Mouse (Mus musculus) stomach, postnatal 0 days (tissue): ENCODE measurements around the gene Tnfaip2. TPM values are rescaled to one million over a fixed set of nuclear protein-coding genes. Genes with fewer than 3 reads are reported as not detected.

Experiments
- ATAC-seq: fragments of 200-750 bp; cut with Nextera tagmentation; 2 replicates; pipeline ENCODE4 v1.8.0; 2017; ENCODE audit not compliant: low FRiP score, low TSS enrichment
- DNase-seq: peaks from one replicate; pipeline ENCODE4 v3.0.0-alpha.2; 2016; ENCODE audit warnings: low spot score
- H3K27ac ChIP-seq: fragments of 300-500 bp; sonication (generic); replicated peaks from 2 replicates; pipeline ENCODE4 v1.5.1; 2014; ENCODE audit warnings: mild to moderate bottlenecking, control low read depth
- H3K27me3 ChIP-seq: fragments of 300-500 bp; sonication (generic); 2 replicates; pipeline ENCODE4 v1.6.1; 2014; ENCODE audit warnings: low read length; ENCODE audit not compliant: control insufficient read depth, insufficient read depth
- H3K36me3 ChIP-seq: fragments of 300-500 bp; sonication (generic); 2 replicates; pipeline ENCODE4 v1.6.1; 2014; ENCODE audit warnings: low read length, mixed read lengths; ENCODE audit not compliant: control insufficient read depth, insufficient read depth
- H3K4me1 ChIP-seq: fragments of 300-500 bp; sonication (generic); replicated peaks from 2 replicates; pipeline ENCODE4 v1.6.1; 2014; ENCODE audit warnings: antibody characterized with exemption; ENCODE audit not compliant: control insufficient read depth, insufficient read depth
- H3K4me2 ChIP-seq: fragments of 300-500 bp; sonication (generic); replicated peaks from 2 replicates; pipeline ENCODE4 v1.6.1; 2014; ENCODE audit warnings: low read depth, mild to moderate bottlenecking, control low read depth, moderate library complexity
- H3K4me3 ChIP-seq: fragments of 300-500 bp; sonication (generic); 2 replicates; pipeline ENCODE4 v1.5.1; 2014; ENCODE audit warnings: low read depth, low read length, control low read depth
- H3K9ac ChIP-seq: fragments of 300-500 bp; sonication (generic); 2 replicates; pipeline ENCODE4 v1.6.1; 2014; ENCODE audit warnings: mild to moderate bottlenecking, low read length, control low read depth, mixed read lengths
- H3K9me3 ChIP-seq: fragments of 300-500 bp; sonication (generic); 2 replicates; pipeline ENCODE4 v1.6.1; 2016; ENCODE audit warnings: low read length; ENCODE audit not compliant: control insufficient read depth
- CTCF ChIP-seq: IDR thresholded peaks from 2 replicates; pipeline ENCODE4 v1.5.1; 2016; ENCODE audit warnings: antibody characterized with exemption, low read depth, mild to moderate bottlenecking, moderate library complexity
- EP300 ChIP-seq: optimal IDR thresholded peaks from 2 replicates; pipeline ENCODE3; 2016; ENCODE audit warnings: antibody characterized with exemption
- WGBS: fragments of 180-500 bp; shearing (Covaris S2); extraction: QIAGEN DNeasy Blood & Tissue Kit; methylation state at CpG from one replicate; pipeline ENCODE4 v1.1.7; 2014; 5-methylcytosine and 5-hydroxymethylcytosine counted together
- polyA plus RNA-seq: library from polyadenylated mRNA; unstranded; fragments of >200 nt; fragmentation: Nextera tagmentation; extraction: Ambion mirVana; gene quantifications from 2 replicates; pipeline ENCODE4 v1.2.1, GENCODE M21; 2015

The Tnfaip2 gene
- polyA plus RNA-seq, 1 experiment from 2014 or later, result 15.6 TPM

DNA sequence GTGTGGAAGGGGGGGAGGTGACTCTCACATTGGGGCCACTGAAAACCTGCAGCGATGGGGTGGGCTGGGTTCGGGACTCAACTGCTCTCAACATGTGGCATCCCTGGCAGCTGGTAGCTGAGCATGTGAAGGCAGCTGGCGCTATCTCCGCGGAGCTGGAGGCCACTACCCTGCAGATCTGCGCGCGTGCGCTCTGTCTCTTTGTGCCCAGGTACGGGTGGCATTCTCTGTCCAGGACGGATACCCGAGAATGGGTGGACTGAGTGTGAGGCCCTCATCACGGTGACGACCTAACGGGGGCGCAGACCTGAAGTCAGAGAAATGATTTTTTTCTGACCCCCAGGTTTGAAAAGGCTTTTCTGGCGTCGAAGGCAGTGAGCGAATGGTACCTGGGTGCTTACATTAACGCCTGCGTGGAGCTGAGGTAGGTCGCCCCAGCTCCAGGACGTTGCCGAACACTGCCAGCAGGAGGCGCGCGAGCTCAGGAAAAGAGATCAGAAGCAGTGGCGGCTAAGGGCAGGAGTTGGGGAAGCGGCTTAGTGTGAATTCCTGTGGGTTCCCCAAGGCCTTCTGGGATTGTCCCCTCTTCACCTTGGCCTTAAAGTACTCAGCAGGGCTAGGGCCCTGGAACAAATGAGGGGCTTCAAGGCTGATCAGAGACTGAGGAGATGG is 16.3 kb upstream of the Tnfaip2 start:
- H3K27me3 ChIP-seq, result peaks cover 14% of the 10 kb centered on the region; the same call in 1 of the 2 replicates
- no peaks in the 10 kb centered on the region for H3K9me3 ChIP-seq
- H3K27ac ChIP-seq, result no peak overlapping the region
- no peak overlapping the region for H3K4me3 ChIP-seq
- no peaks in the 10 kb centered on the region for H3K36me3 ChIP-seq
- H3K9ac ChIP-seq, result no peak overlapping the region
- no peak overlapping the region for H3K4me2 ChIP-seq
- TF ChIP-seq EP300 (no peak), CTCF (peak; percentile 96)
- DNase-seq, result peak; percentile 93
- WGBS, result 21% methylated on average over 29 of the region's 29 CpGs
- H3K4me1 ChIP-seq, result peaks cover 14% of the 10 kb centered on the region
- peak; percentile 54 for ATAC-seq

DNA sequence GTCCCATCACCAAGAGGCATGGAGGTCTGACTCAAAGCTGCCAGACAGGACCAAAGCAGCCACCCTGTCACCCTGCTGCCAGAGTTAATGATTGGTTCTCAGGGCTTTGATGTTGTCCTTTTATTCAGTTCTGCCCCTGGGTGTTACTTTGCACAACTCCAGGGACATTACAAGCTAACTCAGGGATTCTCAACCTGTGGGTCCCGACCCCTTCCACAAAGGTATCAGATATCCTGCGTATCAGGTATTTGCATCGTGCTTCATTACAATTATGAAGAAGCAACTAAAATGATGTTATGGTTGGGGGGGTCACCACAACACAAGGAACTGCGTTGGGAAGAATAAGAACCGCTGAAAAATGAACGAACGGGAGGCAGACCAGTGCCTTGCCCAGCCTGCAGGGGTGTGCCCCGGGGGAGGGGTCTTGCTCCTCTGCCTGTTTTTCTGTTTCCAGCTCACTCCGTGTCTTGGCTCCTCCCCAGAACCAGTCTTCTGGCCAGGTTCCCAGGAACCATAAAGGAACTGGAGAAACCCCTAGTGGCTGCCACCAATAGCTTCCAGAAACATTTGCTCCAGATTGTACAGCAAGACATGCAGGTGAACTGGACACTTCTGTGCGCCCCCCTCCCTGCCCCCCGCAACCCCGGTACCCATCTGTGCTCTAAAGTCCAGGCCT is 14.7 kb upstream of the Tnfaip2 start:
- Histone ChIP-seq H3K4me2 (no peak overlapping the region), H3K9me3 (no peaks in the 10 kb centered on the region), H3K27me3 (peaks cover 12% of the 10 kb centered on the region; the same call in 1 of the 2 replicates), H3K36me3 (no peaks in the 10 kb centered on the region), H3K4me1 (peaks cover 15% of the 10 kb centered on the region), H3K4me3 (no peak overlapping the region), H3K27ac (no peak overlapping the region), H3K9ac (no peak overlapping the region)
- DNase-seq, result no peak
- TF ChIP-seq EP300, result no peak
- peak; percentile 17; the same call in 1 of the 2 replicates for TF ChIP-seq CTCF
- ATAC-seq, result no peak
- WGBS, result 51% methylated on average over 12 of the region's 12 CpGs

DNA sequence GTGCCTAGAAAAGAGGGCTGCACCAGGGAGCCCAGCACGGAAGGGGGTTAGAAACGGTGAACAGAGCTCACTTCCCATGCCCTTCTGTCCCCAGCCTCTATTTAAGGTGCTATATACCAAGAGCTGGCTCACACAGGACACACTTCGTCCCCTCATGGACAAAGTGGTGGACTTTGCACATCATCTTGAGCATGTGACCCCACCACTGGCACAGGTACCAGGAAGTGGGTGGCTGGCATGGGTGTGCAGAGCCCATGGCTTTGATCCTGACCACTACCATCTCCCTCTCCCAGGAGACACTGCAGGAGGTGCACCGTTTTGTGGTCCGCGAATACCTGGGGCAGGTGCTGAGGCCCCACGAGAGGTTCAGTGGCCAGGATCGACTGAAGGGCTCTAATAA is 13.9 kb upstream of the Tnfaip2 start:
- Histone ChIP-seq H3K4me1 (peaks cover 15% of the 10 kb centered on the region), H3K9me3 (no peaks in the 10 kb centered on the region), H3K27me3 (peaks cover 10% of the 10 kb centered on the region; the same call in 1 of the 2 replicates), H3K4me3 (no peak overlapping the region), H3K4me2 (no peak overlapping the region), H3K9ac (0 out of 2 replicates have a peak overlapping the region, but pooled peaks have one; percentile 51), H3K27ac (no peak overlapping the region), H3K36me3 (no peaks in the 10 kb centered on the region)
- no peak for DNase-seq
- TF ChIP-seq EP300 (no peak), CTCF (no peak)
- ATAC-seq, result no peak
- 36% methylated on average over 8 of the region's 8 CpGs for WGBS

DNA sequence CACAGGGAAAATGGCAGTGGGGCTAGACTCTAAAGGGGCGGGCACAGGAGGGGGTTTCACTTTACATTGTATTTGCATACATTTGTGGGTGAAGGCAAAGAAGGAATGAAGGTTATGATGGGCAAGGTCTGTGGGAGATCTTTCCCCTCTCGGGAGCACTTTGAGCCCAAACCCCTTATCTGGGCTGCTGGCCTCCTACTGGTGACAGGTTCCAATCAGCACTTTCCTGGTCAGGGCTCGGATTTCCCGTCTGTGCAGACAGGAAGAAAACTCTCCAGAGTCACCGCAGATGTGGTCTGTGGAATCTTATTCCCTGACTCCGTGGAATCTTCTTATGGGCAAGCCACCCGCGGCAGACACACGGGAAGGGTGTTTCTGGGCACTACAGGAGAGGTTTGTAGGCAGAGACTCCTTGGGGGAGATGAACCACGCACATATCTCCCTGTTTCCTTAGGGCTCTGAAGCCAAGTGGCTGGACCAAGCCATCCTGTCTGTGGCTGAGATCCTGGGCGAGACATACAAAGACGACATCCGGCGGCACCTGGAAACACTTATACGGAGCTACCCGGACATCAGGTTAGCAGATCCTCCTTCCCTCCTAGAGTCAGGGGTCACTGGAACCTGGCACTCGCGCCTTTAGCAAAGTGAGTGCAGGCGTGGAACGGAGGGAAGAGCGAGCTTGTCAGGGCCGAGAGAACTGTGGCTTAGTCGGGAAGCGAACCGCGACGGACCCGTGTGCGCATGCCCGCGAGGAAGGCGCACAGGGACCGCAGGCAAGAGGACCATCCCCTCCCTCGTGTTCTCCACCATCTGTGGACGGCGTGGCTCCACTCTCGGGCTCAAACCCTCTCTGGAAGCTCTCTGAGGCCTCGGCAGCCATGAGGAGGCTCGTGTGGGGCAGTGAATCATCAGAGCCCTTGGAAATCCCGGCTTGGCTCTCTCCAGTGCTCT is 13.0 kb upstream of the Tnfaip2 start:
- peak overlapping the region; percentile 51; the same call in 1 of the 2 replicates for H3K9ac ChIP-seq
- H3K9me3 ChIP-seq, result no peaks in the 10 kb centered on the region
- H3K4me3 ChIP-seq, result peak overlapping the region; percentile 32
- peaks cover 15% of the 10 kb centered on the region for H3K4me1 ChIP-seq
- WGBS, result 1% methylated on average over 40 of the region's 40 CpGs
- ATAC-seq (peak; percentile 38), DNase-seq (peak; percentile 62)
- no peaks in the 10 kb centered on the region for H3K36me3 ChIP-seq
- peak overlapping the region; percentile 64 for H3K4me2 ChIP-seq
- H3K27me3 ChIP-seq, result peaks cover 3% of the 10 kb centered on the region; the same call in 1 of the 2 replicates
- TF ChIP-seq CTCF, result no peak; the same call in 1 of the 2 replicates
- TF ChIP-seq EP300, result no peak
- peak overlapping the region; percentile 69 for H3K27ac ChIP-seq

GRCm38 (mm10) chr12:111430049-111430867 is 12.0 kb upstream of the Tnfaip2 start:
- TF ChIP-seq EP300, result no peak
- TF ChIP-seq CTCF, result no peak

More at GRCm38 (mm10) chr12:111430049-111430867, 12.0 kb upstream of the Tnfaip2 start:
- Histone ChIP-seq H3K9ac (no peak overlapping the region), H3K4me2 (peak overlapping the region; percentile 64), H3K27me3 (no peaks in the 10 kb centered on the region; the same call in 1 of the 2 replicates), H3K9me3 (no peaks in the 10 kb centered on the region), H3K36me3 (no peaks in the 10 kb centered on the region), H3K27ac (peak overlapping the region; percentile 69), H3K4me1 (peaks cover 15% of the 10 kb centered on the region), H3K4me3 (peak overlapping the region; percentile 32)
- DNase-seq (no peak), ATAC-seq (peak; percentile 47; the same call in 1 of the 2 replicates)
- WGBS, result 25% methylated on average over 27 of the region's 27 CpGs
